Mouse (Mus musculus): ENCODE measurements at regions not wholly inside any gene's neighbourhood (a gene's known extent, or its start where the extent isn't known, plus 50 kb on each side); places are given as distances from the start of the nearest gene placed in this dataset.

DNA sequence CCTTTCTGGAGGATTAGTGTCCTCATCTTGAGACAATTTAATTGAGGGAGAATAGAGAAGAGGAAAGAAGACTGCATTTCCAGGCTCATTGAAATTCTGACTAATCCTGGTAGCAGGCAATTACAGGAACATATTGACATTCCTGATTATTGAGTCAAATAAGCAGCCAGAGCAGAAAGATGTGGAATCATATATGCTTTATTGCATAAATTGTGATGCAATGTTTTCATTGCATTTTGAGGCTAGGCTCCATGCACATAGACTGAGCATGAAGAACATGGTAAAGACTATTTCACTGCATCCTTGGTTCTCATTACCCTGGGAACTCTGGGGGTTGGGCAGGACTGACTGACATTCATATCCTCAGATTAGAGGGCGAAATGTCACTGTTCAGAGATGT lies 116.0 kb downstream of the Alg10b start:
- no peak overlapping the region for H3K4me2 ChIP-seq (ENCODE audit: insufficient read depth, low read depth, poor library complexity, severe bottlenecking)
- no peak overlapping the region for H3K4me3 ChIP-seq (replicated peaks in 1 of 3; ENCODE audit: low read depth in 2 of 3, low read length in 2 of 3, poor library complexity in 1 of 3)
- no peaks in the 10 kb centered on the region for H3K36me3 ChIP-seq (replicated peaks in 1 of 2; ENCODE audit: control insufficient read depth in 1 of 2, insufficient read depth in 1 of 2, low read length in 1 of 2)
- no peaks in the 10 kb centered on the region for H3K27me3 ChIP-seq (replicated peaks)
- no peaks in the 10 kb centered on the region for H3K79me2 ChIP-seq (replicated peaks; ENCODE audit: control insufficient read depth, extremely low read depth, insufficient read depth, poor library complexity, severe bottlenecking)
- in situ Hi-C loops (cut with MboI; ENCODE audit: low pct_ligation_motif_present, low pct_unique_long_range_greater_than_20kb, low sequenced_read_pairs), result no loop called here
- no peak for TF ChIP-seq MAFK (IDR thresholded peaks at IDR 0.05; ENCODE audit: insufficient replicate concordance, low read length)
- TF ChIP-seq E2F4 (IDR thresholded peaks at IDR 0.05; ENCODE audit: insufficient replicate concordance, low read depth, low read length), result no peak
- no peak for TF ChIP-seq POLR2AphosphoS2 (IDR thresholded peaks at IDR 0.05; ENCODE audit: low read depth, low read length)
- no peak for TF ChIP-seq ETS1 (conservative IDR thresholded peaks at IDR 0.05; ENCODE audit: low read depth, low read length)
- no peak for TF ChIP-seq MAX (IDR thresholded peaks at IDR 0.05; ENCODE audit: low read length)
- TF ChIP-seq SIN3A (IDR thresholded peaks at IDR 0.05; ENCODE audit: low read length), result no peak
- TF ChIP-seq ZNF384 (IDR thresholded peaks at IDR 0.05; ENCODE audit: low read depth, low read length), result no peak
- TF ChIP-seq MEF2A (IDR thresholded peaks at IDR 0.05; ENCODE audit: borderline replicate concordance, low read depth, low read length), result no peak
- no peak for TF ChIP-seq JUN (IDR thresholded peaks at IDR 0.05; ENCODE audit: insufficient read depth, low read depth, low read length)
- TF ChIP-seq BHLHE40 (IDR thresholded peaks at IDR 0.05; ENCODE audit: low read depth, low read length), result no peak
- no peak for TF ChIP-seq ZC3H11A (IDR thresholded peaks at IDR 0.05; ENCODE audit: low read depth, low read length)
- no peak for TF ChIP-seq ZMIZ1 (IDR thresholded peaks at IDR 0.05; ENCODE audit: low read depth, low read length)
- TF ChIP-seq EP300 (IDR thresholded peaks at IDR 0.05; ENCODE audit: low read length), result no peak
- no peak for TF ChIP-seq CHD1 (IDR thresholded peaks at IDR 0.05; ENCODE audit: low read depth, low read length)
- TF ChIP-seq POLR2A (IDR thresholded peaks at IDR 0.05; ENCODE audit: low read depth, low read length), result no peak
- TF ChIP-seq CTCF (conservative IDR thresholded peaks at IDR 0.05 in 1 of 2, IDR thresholded peaks at IDR 0.05 in 1 of 2; ENCODE audit: low read depth in 2 of 2, low read length in 2 of 2), result no peak
- no peak for TF ChIP-seq MAZ (IDR thresholded peaks at IDR 0.05; ENCODE audit: low read depth, low read length)
- no peaks in the 10 kb centered on the region for H3K4me1 ChIP-seq (ENCODE audit: control insufficient read depth in 1 of 2, insufficient read depth in 2 of 2)
- no peak overlapping the region for H3K9ac ChIP-seq (ENCODE audit: insufficient read depth, low read depth)
- H3K9me3 ChIP-seq (replicated peaks; ENCODE audit: low read length), result peaks cover 47% of the 10 kb centered on the region
- no peak overlapping the region for H3K27ac ChIP-seq (ENCODE audit: insufficient read depth, low read depth)
- DNase-seq (ENCODE audit: extremely low read depth), result no peak
- dilution Hi-C loops (cut with MboI; ENCODE audit: extremely low pct_ligation_motif_present, extremely low pct_unique_long_range_greater_than_20kb, low sequenced_read_pairs), result no loop called here

DNA sequence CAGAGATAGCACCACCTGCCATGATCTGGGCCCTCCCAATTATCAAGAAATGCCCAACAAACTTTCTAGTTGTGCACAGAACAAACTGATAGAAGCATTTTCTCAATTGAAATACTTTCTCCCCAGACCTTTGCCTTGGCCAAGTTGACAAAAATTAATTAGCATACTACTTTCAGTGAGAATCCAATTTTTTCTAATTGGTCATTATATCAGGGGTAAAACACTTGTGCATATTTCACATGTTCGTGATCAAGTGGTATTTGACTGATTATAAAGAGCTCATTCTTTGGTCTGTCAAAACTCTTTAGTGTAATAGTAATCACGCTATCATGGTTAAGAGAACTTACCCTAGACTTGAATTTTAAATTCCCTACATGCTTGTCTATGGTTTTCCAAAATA lies 117.2 kb downstream of the Alg10b start:
- Histone ChIP-seq H3K9me3 (replicated peaks; ENCODE audit: low read length) (peaks cover 48% of the 10 kb centered on the region), H3K36me3 (replicated peaks in 1 of 2; ENCODE audit: control insufficient read depth in 1 of 2, insufficient read depth in 1 of 2, low read length in 1 of 2) (no peaks in the 10 kb centered on the region), H3K9ac (ENCODE audit: insufficient read depth, low read depth) (no peak overlapping the region), H3K4me1 (ENCODE audit: control insufficient read depth in 1 of 2, insufficient read depth in 2 of 2) (no peaks in the 10 kb centered on the region), H3K79me2 (replicated peaks; ENCODE audit: control insufficient read depth, extremely low read depth, insufficient read depth, poor library complexity, severe bottlenecking) (no peaks in the 10 kb centered on the region), H3K4me3 (replicated peaks in 1 of 3; ENCODE audit: low read depth in 2 of 3, low read length in 2 of 3, poor library complexity in 1 of 3) (no peak overlapping the region), H3K27ac (ENCODE audit: insufficient read depth, low read depth) (no peak overlapping the region), H3K4me2 (ENCODE audit: insufficient read depth, low read depth, poor library complexity, severe bottlenecking) (no peak overlapping the region), H3K27me3 (replicated peaks) (no peaks in the 10 kb centered on the region)
- no peak for DNase-seq (ENCODE audit: extremely low read depth)
- TF ChIP-seq PAX5 (IDR thresholded peaks at IDR 0.05; ENCODE audit: low read length), result no peak
- no peak for TF ChIP-seq CHD1 (IDR thresholded peaks at IDR 0.05; ENCODE audit: low read depth, low read length)
- no peak for TF ChIP-seq JUN (IDR thresholded peaks at IDR 0.05; ENCODE audit: insufficient read depth, low read depth, low read length)
- TF ChIP-seq ELF1 (IDR thresholded peaks at IDR 0.05; ENCODE audit: low read depth, low read length), result no peak
- no peak for TF ChIP-seq POLR2A (IDR thresholded peaks at IDR 0.05; ENCODE audit: low read depth, low read length)
- TF ChIP-seq ZMIZ1 (IDR thresholded peaks at IDR 0.05; ENCODE audit: low read depth, low read length), result no peak
- no peak for TF ChIP-seq EP300 (IDR thresholded peaks at IDR 0.05; ENCODE audit: low read length)
- no peak for TF ChIP-seq CHD2 (IDR thresholded peaks at IDR 0.05; ENCODE audit: low read length)
- TF ChIP-seq CTCF (conservative IDR thresholded peaks at IDR 0.05 in 1 of 2, IDR thresholded peaks at IDR 0.05 in 1 of 2; ENCODE audit: low read depth in 2 of 2, low read length in 2 of 2), result no peak
- TF ChIP-seq JUND (conservative IDR thresholded peaks at IDR 0.05; ENCODE audit: low read depth, low read length), result no peak
- TF ChIP-seq USF1 (IDR thresholded peaks at IDR 0.05; ENCODE audit: low read depth, low read length), result no peak
- TF ChIP-seq MYC (IDR thresholded peaks at IDR 0.05; ENCODE audit: low read depth, low read length), result no peak
- TF ChIP-seq ZNF384 (IDR thresholded peaks at IDR 0.05; ENCODE audit: low read depth, low read length), result no peak
- TF ChIP-seq POLR2AphosphoS2 (IDR thresholded peaks at IDR 0.05; ENCODE audit: low read depth, low read length), result no peak
- in situ Hi-C loops (cut with MboI; ENCODE audit: low pct_ligation_motif_present, low pct_unique_long_range_greater_than_20kb, low sequenced_read_pairs), result no loop called here
- dilution Hi-C loops (cut with MboI; ENCODE audit: extremely low pct_ligation_motif_present, extremely low pct_unique_long_range_greater_than_20kb, low sequenced_read_pairs), result no loop called here

All from CH12.LX (cell line).